Mouse (Mus musculus): ENCODE data around the gene Kcnk10.

GRCm38 (mm10) chr12:98563261-98563660, 14.8 kb downstream of the Kcnk10 start:
- TF ChIP-seq CTCF (IDR thresholded peaks at IDR 0.05; ENCODE audit: low read depth, low read length), result no peak
- no peak for TF ChIP-seq POLR2A (IDR thresholded peaks at IDR 0.05; ENCODE audit: insufficient read depth, low read length)
- no peak for TF ChIP-seq EP300 (IDR thresholded peaks at IDR 0.05; ENCODE audit: insufficient read depth, low read depth, low read length)
